Mouse (Mus musculus): ENCODE measurements at regions not wholly inside any gene's neighbourhood (a gene's known extent, or its start where the extent isn't known, plus 50 kb on each side); places are given as distances from the start of the nearest gene placed in this dataset.

DNA sequence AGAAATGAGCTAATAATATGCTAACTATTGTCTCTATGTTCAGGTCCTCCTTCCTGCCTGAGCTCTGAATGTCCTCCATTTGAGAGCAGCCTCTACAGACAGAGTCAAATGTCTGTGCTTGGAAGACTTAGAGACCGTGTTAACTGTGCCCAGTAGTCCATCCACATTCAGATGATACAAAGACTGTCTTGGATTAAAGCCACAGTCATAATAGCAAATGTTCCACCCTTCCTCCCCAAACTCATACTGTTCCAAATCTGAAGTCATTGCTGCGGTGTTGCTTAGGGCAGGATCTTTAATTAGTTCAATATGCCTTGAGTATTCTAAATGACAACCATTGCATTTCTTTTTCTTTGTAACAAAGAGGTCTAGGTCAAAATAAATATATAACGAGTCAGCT lies 923.2 kb upstream of the Gm7489 start:
- WGBS: 82% methylated on average over 3 of the region's 3 CpGs

DNA sequence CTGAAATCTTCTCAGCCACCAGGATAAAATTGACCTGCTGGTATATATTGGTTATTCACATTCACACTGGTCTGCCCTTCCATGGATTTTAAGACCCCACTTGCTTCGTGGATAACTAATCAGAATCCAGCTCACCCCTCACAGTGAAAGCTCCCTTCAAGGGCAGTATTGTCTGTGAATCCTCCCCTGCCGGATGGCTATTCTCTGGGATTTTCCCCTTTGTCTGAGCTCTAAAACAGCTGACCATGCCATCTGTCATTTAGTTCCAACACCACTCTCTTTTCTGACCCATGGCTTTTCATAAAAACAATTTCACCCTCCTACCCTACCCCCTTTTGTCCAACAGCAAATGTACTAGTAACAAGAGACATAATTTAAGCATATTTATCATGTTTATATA lies 920.8 kb upstream of the Gm7489 start:
- no peak overlapping the region for H3K4me2 ChIP-seq (ENCODE audit: low read depth, low read length)
- ATAC-seq (ENCODE audit: insufficient read depth, low read depth) (no peak), DNase-seq (ENCODE audit: low spot score) (no peak)
- no peak for TF ChIP-seq EP300 (IDR thresholded peaks at IDR 0.05; ENCODE audit: low read depth)
- TF ChIP-seq CTCF (IDR thresholded peaks at IDR 0.05; ENCODE audit: low read depth): no peak
- no peak overlapping the region for H3K4me3 ChIP-seq (ENCODE audit: low read depth, low read length)
- no peak overlapping the region for H3K27ac ChIP-seq (ENCODE audit: low read depth)
- no peaks in the 10 kb centered on the region for H3K27me3 ChIP-seq (ENCODE audit: control insufficient read depth, insufficient read depth, low read length)
- 47% methylated on average over 2 of the region's 2 CpGs for WGBS
- no peak overlapping the region for H3K9ac ChIP-seq (replicated peaks; ENCODE audit: low read depth, low read length)
- no peaks in the 10 kb centered on the region for H3K9me3 ChIP-seq (replicated peaks; ENCODE audit: control insufficient read depth, low read length)
- H3K36me3 ChIP-seq (replicated peaks; ENCODE audit: control insufficient read depth, insufficient read depth, low read length): no peaks in the 10 kb centered on the region
- peaks cover 6% of the 10 kb centered on the region; the same call in 1 of the 2 replicates for H3K4me1 ChIP-seq (ENCODE audit: control insufficient read depth, insufficient read depth)

More for the DNA sequence above, 923.2 kb upstream of the Gm7489 start:
- Histone ChIP-seq H3K4me2 (ENCODE audit: low read depth, low read length) (no peak overlapping the region), H3K4me1 (ENCODE audit: control insufficient read depth, insufficient read depth) (no peaks in the 10 kb centered on the region), H3K4me3 (ENCODE audit: low read depth, low read length) (no peak overlapping the region), H3K9me3 (replicated peaks; ENCODE audit: control insufficient read depth, low read length) (no peaks in the 10 kb centered on the region), H3K27me3 (ENCODE audit: control insufficient read depth, insufficient read depth, low read length) (no peaks in the 10 kb centered on the region), H3K36me3 (replicated peaks; ENCODE audit: control insufficient read depth, insufficient read depth, low read length) (no peaks in the 10 kb centered on the region), H3K9ac (replicated peaks; ENCODE audit: low read depth, low read length) (no peak overlapping the region), H3K27ac (ENCODE audit: low read depth) (no peak overlapping the region)
- TF ChIP-seq CTCF (IDR thresholded peaks at IDR 0.05; ENCODE audit: low read depth) (no peak), EP300 (IDR thresholded peaks at IDR 0.05; ENCODE audit: low read depth) (no peak)
- no peak for DNase-seq (ENCODE audit: low spot score)
- ATAC-seq (ENCODE audit: insufficient read depth, low read depth): no peak

- Histone ChIP-seq H3K27ac (ENCODE audit: low read depth) (no peak overlapping the region), H3K9ac (replicated peaks; ENCODE audit: low read depth, low read length) (no peak overlapping the region), H3K4me1 (ENCODE audit: control insufficient read depth, insufficient read depth) (peaks cover 6% of the 10 kb centered on the region; the same call in 1 of the 2 replicates), H3K36me3 (replicated peaks; ENCODE audit: control insufficient read depth, insufficient read depth, low read length) (no peaks in the 10 kb centered on the region), H3K4me3 (ENCODE audit: low read depth, low read length) (no peak overlapping the region), H3K9me3 (replicated peaks; ENCODE audit: control insufficient read depth, low read length) (no peaks in the 10 kb centered on the region), H3K27me3 (ENCODE audit: control insufficient read depth, insufficient read depth, low read length) (no peaks in the 10 kb centered on the region), H3K4me2 (ENCODE audit: low read depth, low read length) (no peak overlapping the region)
- DNase-seq (ENCODE audit: low spot score) (no peak), ATAC-seq (ENCODE audit: insufficient read depth, low read depth) (no peak)
- 55% methylated on average over 1 of the region's 1 CpGs for WGBS
- no peak for TF ChIP-seq EP300 (IDR thresholded peaks at IDR 0.05; ENCODE audit: low read depth)
- TF ChIP-seq CTCF (IDR thresholded peaks at IDR 0.05; ENCODE audit: low read depth): no peak
These were observed 920.3 kb upstream of the Gm7489 start for GRCm38 (mm10) chr15:52964403-52964802.

DNA sequence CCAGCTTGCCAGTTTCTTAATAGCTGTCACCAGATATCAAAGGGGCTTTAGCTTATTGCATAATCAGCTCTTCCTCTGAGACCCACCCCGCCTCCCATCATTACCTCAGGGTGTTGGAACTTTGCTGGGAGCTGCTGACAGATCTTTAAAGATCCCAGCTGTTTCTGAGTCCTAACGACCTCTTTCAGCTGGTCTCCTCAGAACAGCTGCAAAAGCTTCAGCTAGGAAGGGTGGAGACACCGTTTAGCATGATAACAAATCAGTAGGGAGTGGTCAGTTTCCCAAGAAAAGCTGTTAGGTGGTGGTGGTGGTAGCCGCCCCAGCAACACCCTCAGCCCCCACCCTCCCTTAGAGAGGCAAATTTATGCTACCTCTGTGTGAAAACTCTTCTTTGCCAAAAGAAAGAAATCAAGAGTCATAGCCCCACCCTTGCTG lies 916.9 kb upstream of the Gm7489 start:
- Histone ChIP-seq H3K9me3 (replicated peaks; ENCODE audit: control insufficient read depth, low read length) (no peaks in the 10 kb centered on the region), H3K9ac (replicated peaks; ENCODE audit: low read depth, low read length) (no peak overlapping the region), H3K27ac (ENCODE audit: low read depth) (no peak overlapping the region), H3K4me1 (ENCODE audit: control insufficient read depth, insufficient read depth) (peaks cover 6% of the 10 kb centered on the region; the same call in 1 of the 2 replicates), H3K36me3 (replicated peaks; ENCODE audit: control insufficient read depth, insufficient read depth, low read length) (no peaks in the 10 kb centered on the region), H3K27me3 (ENCODE audit: control insufficient read depth, insufficient read depth, low read length) (no peaks in the 10 kb centered on the region), H3K4me3 (ENCODE audit: low read depth, low read length) (no peak overlapping the region), H3K4me2 (ENCODE audit: low read depth, low read length) (0 out of 2 replicates have a peak overlapping the region, but pooled peaks have one; percentile 15)
- peak; percentile 51 for ATAC-seq (ENCODE audit: insufficient read depth, low read depth)
- TF ChIP-seq EP300 (IDR thresholded peaks at IDR 0.05; ENCODE audit: low read depth) (no peak), CTCF (IDR thresholded peaks at IDR 0.05; ENCODE audit: low read depth) (no peak)
- 6% methylated on average over 4 of the region's 4 CpGs for WGBS
- DNase-seq (ENCODE audit: low spot score): peak; percentile 44

DNA sequence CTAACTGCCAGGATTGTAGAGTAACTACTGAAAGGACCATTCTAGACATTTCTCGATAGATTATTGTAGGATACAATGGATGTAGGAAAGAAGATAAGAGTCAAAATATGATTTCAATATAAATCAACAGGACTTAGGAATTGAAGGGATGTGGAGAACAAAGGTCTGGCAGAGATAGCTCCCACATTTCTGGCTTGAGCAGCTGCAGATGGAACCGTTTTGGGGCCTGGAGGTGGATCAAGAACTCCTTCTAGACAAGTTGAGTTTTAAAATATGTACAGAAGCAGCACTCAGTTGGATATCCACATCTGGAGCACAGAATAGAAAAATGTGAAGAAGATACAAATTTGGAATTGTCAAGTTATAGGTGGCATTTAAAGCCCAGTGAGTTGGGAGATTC lies 901.9 kb upstream of the Gm7489 start:
- H3K9me3 ChIP-seq (replicated peaks; ENCODE audit: control insufficient read depth, low read length): no peaks in the 10 kb centered on the region
- no peaks in the 10 kb centered on the region for H3K4me1 ChIP-seq (ENCODE audit: control insufficient read depth, insufficient read depth)
- no peaks in the 10 kb centered on the region for H3K27me3 ChIP-seq (ENCODE audit: control insufficient read depth, insufficient read depth, low read length)
- H3K4me3 ChIP-seq (ENCODE audit: low read depth, low read length): no peak overlapping the region
- no peak overlapping the region for H3K4me2 ChIP-seq (ENCODE audit: low read depth, low read length)
- H3K27ac ChIP-seq (ENCODE audit: low read depth): no peak overlapping the region
- H3K36me3 ChIP-seq (replicated peaks; ENCODE audit: control insufficient read depth, insufficient read depth, low read length): no peaks in the 10 kb centered on the region
- TF ChIP-seq EP300 (IDR thresholded peaks at IDR 0.05; ENCODE audit: low read depth) (no peak), CTCF (IDR thresholded peaks at IDR 0.05; ENCODE audit: low read depth) (no peak)
- ATAC-seq (ENCODE audit: insufficient read depth, low read depth): no peak
- no peak for DNase-seq (ENCODE audit: low spot score)
- 70% methylated on average over 2 of the region's 2 CpGs for WGBS
- no peak overlapping the region for H3K9ac ChIP-seq (replicated peaks; ENCODE audit: low read depth, low read length)

DNA sequence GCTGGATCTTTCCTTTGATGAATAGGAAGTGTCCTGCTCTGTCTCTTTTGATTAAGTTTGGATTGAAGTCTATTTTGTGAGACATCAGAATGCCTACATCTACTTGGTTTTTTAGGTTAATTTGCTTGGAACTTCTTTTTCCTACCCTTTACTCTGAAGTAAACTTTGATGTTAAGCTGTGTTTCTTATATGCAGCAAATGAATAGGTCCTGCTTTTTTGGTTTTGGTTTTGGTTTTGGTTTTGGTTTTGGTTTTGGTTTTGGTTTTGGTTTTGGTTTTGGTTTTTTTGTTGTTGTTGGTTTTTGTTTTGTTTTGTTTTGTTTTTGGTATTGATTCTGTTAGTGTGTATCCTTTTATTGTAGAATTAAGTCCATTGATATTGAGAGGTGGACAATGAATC lies 894.1 kb upstream of the Gm7489 start:
- DNase-seq (ENCODE audit: low spot score) (no peak), ATAC-seq (ENCODE audit: insufficient read depth, low read depth) (no peak)
- Histone ChIP-seq H3K4me3 (ENCODE audit: low read depth, low read length) (no peak overlapping the region), H3K4me2 (ENCODE audit: low read depth, low read length) (no peak overlapping the region), H3K27ac (ENCODE audit: low read depth) (no peak overlapping the region), H3K9me3 (replicated peaks; ENCODE audit: control insufficient read depth, low read length) (no peaks in the 10 kb centered on the region), H3K27me3 (ENCODE audit: control insufficient read depth, insufficient read depth, low read length) (no peaks in the 10 kb centered on the region), H3K9ac (replicated peaks; ENCODE audit: low read depth, low read length) (no peak overlapping the region), H3K4me1 (ENCODE audit: control insufficient read depth, insufficient read depth) (no peaks in the 10 kb centered on the region), H3K36me3 (replicated peaks; ENCODE audit: control insufficient read depth, insufficient read depth, low read length) (no peaks in the 10 kb centered on the region)
- TF ChIP-seq EP300 (IDR thresholded peaks at IDR 0.05; ENCODE audit: low read depth) (no peak), CTCF (IDR thresholded peaks at IDR 0.05; ENCODE audit: low read depth) (no peak)
